Mouse (Mus musculus) testis, adult 2 months (tissue): Measurements from ENCODE around the gene Zfhx3.

Experiments used
- CTCF ChIP-seq: fragments of 200-500 bp; IDR thresholded peaks from 2 replicates; pipeline ENCODE4 v1.5.1; 2012; ENCODE audit warnings: low read depth, mild to moderate bottlenecking, inconsistent platforms, low read length, moderate library complexity; ENCODE audit not compliant: control insufficient read depth, insufficient read depth, insufficient replicate concordance
- POLR2A ChIP-seq: fragments of 200-500 bp; IDR thresholded peaks from 2 replicates; pipeline ENCODE4 v1.6.1; 2012; ENCODE audit warnings: low read depth, mild to moderate bottlenecking, inconsistent platforms, low read length, moderate library complexity; ENCODE audit not compliant: control insufficient read depth

- no peak for TF ChIP-seq CTCF
- no peak for TF ChIP-seq POLR2A
Measured at GRCm38 (mm10) chr8:108592990-108593589, 650.6 kb downstream of the Zfhx3 start.
